Mouse (Mus musculus): ENCODE data around the gene Fam81a.

GRCm38 (mm10) chr9:70044865-70045264 is 97.5 kb downstream of the Fam81a start:
- no peak for TF ChIP-seq CTCF (IDR thresholded peaks at IDR 0.05; ENCODE audit: control insufficient read depth, insufficient read depth, insufficient read length)
- no peak for TF ChIP-seq MYOD1 (IDR thresholded peaks at IDR 0.05; ENCODE audit: control insufficient read depth, insufficient read length, low read depth)
- TF ChIP-seq MYOG (IDR thresholded peaks at IDR 0.05; ENCODE audit: control insufficient read depth, extremely low read depth, insufficient read length) = no peak
- TF ChIP-seq USF1 (IDR thresholded peaks at IDR 0.05; ENCODE audit: low read depth) = no peak
